Mouse (Mus musculus) ES-E14 (cell line): ENCODE results near the gene Zfp383.

ENCODE experiments used
- CHD2 ChIP-seq: IDR thresholded peaks from 2 replicates; pipeline ENCODE4 v1.6.1; 2014; ENCODE audit warnings: mild to moderate bottlenecking, low read depth, low read length, inconsistent platforms
- HCFC1 ChIP-seq: IDR thresholded peaks from 2 replicates; pipeline ENCODE4 v1.6.1; 2012; ENCODE audit warnings: low read length, inconsistent platforms, borderline replicate concordance; ENCODE audit not compliant: insufficient read depth
- MAFK ChIP-seq: IDR thresholded peaks from 2 replicates; pipeline ENCODE4 v1.6.1; 2014; ENCODE audit warnings: mild to moderate bottlenecking, low read depth, low read length, inconsistent platforms; ENCODE audit not compliant: insufficient read depth
- ZC3H11A ChIP-seq: IDR thresholded peaks from 2 replicates; pipeline ENCODE4 v1.6.1; 2012; ENCODE audit warnings: low read depth, mild to moderate bottlenecking, inconsistent platforms, low read length, borderline replicate concordance

DNA sequence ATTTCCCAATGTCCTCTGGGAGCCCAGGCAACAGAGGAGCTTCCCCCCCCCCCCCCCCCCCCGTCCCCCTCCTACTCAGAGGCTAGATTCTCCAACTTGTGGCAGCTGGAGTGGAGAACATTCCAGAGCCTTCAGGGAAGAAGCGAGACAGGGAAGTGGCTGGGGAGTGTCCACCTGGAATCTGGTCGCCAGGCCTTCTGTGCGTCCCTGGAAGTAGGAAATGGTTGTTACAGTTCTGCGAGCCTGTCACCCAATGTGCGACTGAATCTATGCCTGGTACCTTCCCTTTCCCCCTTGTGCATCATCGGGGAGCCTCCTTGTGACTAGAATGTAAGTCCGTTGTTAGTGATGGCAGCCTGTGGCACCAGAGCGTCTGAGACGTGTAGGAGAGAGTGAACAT lies 48.2 kb downstream of the Zfp383 start:
- TF ChIP-seq MAFK: no peak
- no peak for TF ChIP-seq ZC3H11A
- TF ChIP-seq HCFC1: no peak
- TF ChIP-seq CHD2: no peak
